Mouse (Mus musculus): ENCODE results near the gene Zcchc18.

- TF ChIP-seq CTCF (IDR thresholded peaks at IDR 0.05; ENCODE audit: low read depth) (no peak), EP300 (IDR thresholded peaks at IDR 0.05; ENCODE audit: low read depth) (no peak)
Observed at GRCm38 (mm10) chrX:137038000-137038483, 45.1 kb downstream of the Zcchc18 start, which contains the start of gene Slc25a53.
